Mouse (Mus musculus) myocyte (in vitro differentiated cells): Measurements from ENCODE around the gene Ube2j2. TPM values are rescaled to one million over a fixed set of nuclear protein-coding genes. Genes with fewer than 3 reads are reported as not detected.

Experiments
- H3K27me3 ChIP-seq: one replicate; pipeline ENCODE4 v1.6.1; 2011; ENCODE audit not compliant: control insufficient read depth, insufficient read depth, insufficient read length
- H3K36me3 ChIP-seq: one replicate; pipeline ENCODE4 v1.6.1; 2011; ENCODE audit not compliant: control insufficient read depth, insufficient read depth
- H3K4me2 ChIP-seq: one replicate; pipeline ENCODE4 v1.6.1; 2011; ENCODE audit warnings: low read depth, control low read depth
- H3K4me3 ChIP-seq: one replicate; pipeline ENCODE4 v1.5.1; 2011; ENCODE audit warnings: mild to moderate bottlenecking, control low read depth, moderate library complexity
- H3K79me2 ChIP-seq: one replicate; pipeline ENCODE4 v1.6.1; 2011; ENCODE audit not compliant: control insufficient read depth, insufficient read depth
- H3ac ChIP-seq: one replicate; pipeline ENCODE4 v1.6.1; 2011; ENCODE audit not compliant: control insufficient read depth, insufficient read length
- CEBPB ChIP-seq: IDR thresholded peaks from 2 replicates; pipeline ENCODE4 v1.6.1; 2011; ENCODE audit warnings: mild to moderate bottlenecking, moderate library complexity; ENCODE audit not compliant: poor library complexity, insufficient read depth, severe bottlenecking
- E2F4 ChIP-seq: IDR thresholded peaks from one replicate; pipeline ENCODE4 v1.6.1; 2011; ENCODE audit warnings: mild to moderate bottlenecking, control low read depth, moderate library complexity; ENCODE audit not compliant: insufficient read depth
- MAX ChIP-seq: IDR thresholded peaks from one replicate; pipeline ENCODE4 v1.6.1; 2011; ENCODE audit warnings: low read depth, mild to moderate bottlenecking, control low read depth
- MYOD1 ChIP-seq, 3 experiments: IDR thresholded peaks; one replicate each; pipeline ENCODE4 v1.6.1; 2011; ENCODE audit warnings: control low read depth in 2 of 3, low read depth in 2 of 3, mild to moderate bottlenecking in 2 of 3, moderate library complexity in 1 of 3; ENCODE audit not compliant: insufficient read length in 2 of 3, control insufficient read depth in 1 of 3
- MYOG ChIP-seq, 3 experiments: IDR thresholded peaks; one replicate each; pipeline ENCODE4 v1.6.1; 2011; ENCODE audit warnings: control low read depth in 2 of 3, low read depth in 2 of 3, mild to moderate bottlenecking in 2 of 3; ENCODE audit not compliant: insufficient read length in 2 of 3, control insufficient read depth in 1 of 3, insufficient read depth in 1 of 3
- POLR2A ChIP-seq: IDR thresholded peaks from one replicate; pipeline ENCODE4 v1.6.1; 2011; ENCODE audit warnings: low read depth, mild to moderate bottlenecking, control low read depth, moderate library complexity; ENCODE audit not compliant: insufficient read length
- POLR2AphosphoS2 ChIP-seq: IDR thresholded peaks from one replicate; pipeline ENCODE4 v1.6.1; 2011; ENCODE audit warnings: low read depth, control low read depth; ENCODE audit not compliant: insufficient read length
- REST ChIP-seq: IDR thresholded peaks from one replicate; pipeline ENCODE4 v1.6.1; 2011; ENCODE audit warnings: mild to moderate bottlenecking, control low read depth, moderate library complexity; ENCODE audit not compliant: insufficient read depth, insufficient read length
- SRF ChIP-seq: IDR thresholded peaks from one replicate; pipeline ENCODE4 v1.6.1; 2011; ENCODE audit warnings: low read depth; ENCODE audit not compliant: control insufficient read depth, insufficient read length
- TCF12 ChIP-seq: IDR thresholded peaks from one replicate; pipeline ENCODE4 v1.6.1; 2011; ENCODE audit warnings: mild to moderate bottlenecking, control low read depth; ENCODE audit not compliant: poor library complexity, insufficient read depth, severe bottlenecking
- TCF3 ChIP-seq: IDR thresholded peaks from one replicate; pipeline ENCODE4 v1.6.1; 2011; ENCODE audit warnings: low read depth, control low read depth; ENCODE audit not compliant: insufficient read length
- USF1 ChIP-seq: IDR thresholded peaks from one replicate; pipeline ENCODE4 v1.6.1; 2011; ENCODE audit warnings: low read depth, mild to moderate bottlenecking, control low read depth, moderate library complexity
- polyA plus RNA-seq: library from polyadenylated mRNA; unstranded; fragments of >200 nt; fragmentation: generic; extraction: Trizol; gene quantifications from one replicate; pipeline ENCODE4 v1.2.1, GENCODE M21; 2012; ENCODE audit warnings: missing spikeins

Gene Ube2j2
- polyA plus RNA-seq, 1 experiment = 70.6 TPM

- H3ac ChIP-seq = no peak overlapping the region
- no peaks in the 10 kb centered on the region for H3K36me3 ChIP-seq
- no peak overlapping the region for H3K4me3 ChIP-seq
- no peak overlapping the region for H3K4me2 ChIP-seq
- H3K27me3 ChIP-seq = no peaks in the 10 kb centered on the region
- TF ChIP-seq TCF12 (no peak), E2F4 (no peak), POLR2A (no peak), CEBPB (no peak), SRF (no peak), REST (no peak), USF1 (no peak), POLR2AphosphoS2 (no peak), MAX (no peak), MYOG (IDR thresholded peaks at IDR 0.05; ENCODE audit: control insufficient read depth in 1 of 3, insufficient read depth in 1 of 3, insufficient read length in 2 of 3, low read depth in 2 of 3) (no peak), TCF3 (no peak), MYOD1 (IDR thresholded peaks at IDR 0.05; ENCODE audit: control insufficient read depth in 1 of 3, insufficient read length in 2 of 3, low read depth in 2 of 3) (no peak)
- H3K79me2 ChIP-seq = peaks cover 26% of the 10 kb centered on the region
These were observed 45.3 kb upstream of the Ube2j2 start for GRCm38 (mm10) chr4:155898318-155898717.

GRCm38 (mm10) chr4:155899355-155899754, 44.3 kb upstream of the Ube2j2 start:
- no peak overlapping the region for H3K4me3 ChIP-seq
- H3ac ChIP-seq = no peak overlapping the region
- no peaks in the 10 kb centered on the region for H3K36me3 ChIP-seq
- H3K79me2 ChIP-seq = peaks cover 18% of the 10 kb centered on the region
- H3K27me3 ChIP-seq = no peaks in the 10 kb centered on the region
- no peak for TF ChIP-seq CEBPB
- TF ChIP-seq MYOD1 (IDR thresholded peaks at IDR 0.05; ENCODE audit: control insufficient read depth in 1 of 3, insufficient read length in 2 of 3, low read depth in 2 of 3) = no peak
- no peak for TF ChIP-seq TCF3
- TF ChIP-seq MAX = no peak
- no peak for TF ChIP-seq USF1
- TF ChIP-seq REST = no peak
- no peak for TF ChIP-seq POLR2AphosphoS2
- TF ChIP-seq TCF12 = no peak
- no peak for TF ChIP-seq POLR2A
- TF ChIP-seq MYOG (IDR thresholded peaks at IDR 0.05; ENCODE audit: control insufficient read depth in 1 of 3, insufficient read depth in 1 of 3, insufficient read length in 2 of 3, low read depth in 2 of 3) = no peak
- TF ChIP-seq E2F4 = no peak
- TF ChIP-seq SRF = no peak
- no peak overlapping the region for H3K4me2 ChIP-seq

- Histone ChIP-seq H3K79me2 (peaks cover 4% of the 10 kb centered on the region), H3K4me3 (no peak overlapping the region), H3ac (no peak overlapping the region), H3K36me3 (no peaks in the 10 kb centered on the region), H3K27me3 (no peaks in the 10 kb centered on the region), H3K4me2 (no peak overlapping the region)
- TF ChIP-seq POLR2AphosphoS2 (no peak), CEBPB (no peak), POLR2A (no peak), SRF (no peak), TCF3 (no peak), MYOD1 (IDR thresholded peaks at IDR 0.05; ENCODE audit: control insufficient read depth in 1 of 3, insufficient read length in 2 of 3, low read depth in 2 of 3) (no peak)
These were observed 42.4 kb upstream of the Ube2j2 start for GRCm38 (mm10) chr4:155901205-155901604.

- no peaks in the 10 kb centered on the region for H3K79me2 ChIP-seq
- TF ChIP-seq E2F4 (no peak), REST (no peak), POLR2A (no peak), MAX (no peak), TCF12 (no peak), CEBPB (no peak), MYOD1 (IDR thresholded peaks at IDR 0.05; ENCODE audit: control insufficient read depth in 1 of 3, insufficient read length in 2 of 3, low read depth in 2 of 3) (no peak), MYOG (IDR thresholded peaks at IDR 0.05; ENCODE audit: control insufficient read depth in 1 of 3, insufficient read depth in 1 of 3, insufficient read length in 2 of 3, low read depth in 2 of 3) (no peak), USF1 (no peak), TCF3 (no peak), POLR2AphosphoS2 (no peak), SRF (no peak)
- no peak overlapping the region for H3K4me3 ChIP-seq
- no peaks in the 10 kb centered on the region for H3K27me3 ChIP-seq
- no peak overlapping the region for H3K4me2 ChIP-seq
- no peak overlapping the region for H3ac ChIP-seq
- no peaks in the 10 kb centered on the region for H3K36me3 ChIP-seq
These were observed 40.4 kb upstream of the Ube2j2 start for GRCm38 (mm10) chr4:155903246-155903645.
